Mouse (Mus musculus): ENCODE measurements around the gene Zw10. TPM values are rescaled to one million over a fixed set of nuclear protein-coding genes. Genes with fewer than 3 reads are reported as not detected.
A peak's percentile ranks its signal among the peaks of the same experiment; 100 is the strongest.

The Zw10 gene
- polyA plus RNA-seq (2015; fragmentation: Nextera tagmentation; extraction: Ambion mirVana), result 25.7 and 26.7 TPM in 2 replicates

- Histone ChIP-seq H3K4me3 (peak within 1 kb of the TSS; percentile 91), H3K27me3 (replicated peaks) (no peaks in the 10 kb centered on the region), H3K9me3 (no peaks in the 10 kb centered on the region), H3K4me2 (peak within 1 kb of the TSS; percentile 64), H3K27ac (peak within 1 kb of the TSS; percentile 77), H3K4me1 (peaks cover 13% of the 10 kb centered on the region), H3K9ac (peak within 1 kb of the TSS; percentile 82), H3K36me3 (replicated peaks) (peaks cover 5% of the 10 kb centered on the region; the same call in 1 of the 2 replicates)
- peak; percentile 99 for ATAC-seq (replicated peaks)
- under 1% methylated on average over 53 of the region's 53 CpGs for WGBS
Observed at GRCm38 (mm10) chr9:49055333-49056205, at the start of gene Zw10. Zw10 (plus strand) TSS chr9:49055613.

- ATAC-seq (replicated peaks), result no peak
- WGBS, result 87% methylated on average over 7 of the region's 7 CpGs
- H3K4me1 ChIP-seq, result no peaks in the 10 kb centered on the region
- H3K27me3 ChIP-seq (replicated peaks), result no peaks in the 10 kb centered on the region
- H3K27ac ChIP-seq, result no peak overlapping the region
- H3K36me3 ChIP-seq (replicated peaks), result peaks cover 32% of the 10 kb centered on the region
- H3K4me2 ChIP-seq, result no peak overlapping the region
- H3K4me3 ChIP-seq, result no peak overlapping the region
- H3K9ac ChIP-seq, result no peak overlapping the region
- H3K9me3 ChIP-seq, result no peaks in the 10 kb centered on the region
Observed at GRCm38 (mm10) chr9:49015824-49016223, 39.6 kb upstream of the Zw10 start.

- Histone ChIP-seq H3K27me3 (replicated peaks) (no peaks in the 10 kb centered on the region), H3K36me3 (replicated peaks) (peaks cover 4% of the 10 kb centered on the region), H3K27ac (no peak overlapping the region), H3K9me3 (no peaks in the 10 kb centered on the region), H3K4me2 (no peak overlapping the region), H3K4me1 (no peaks in the 10 kb centered on the region), H3K9ac (no peak overlapping the region), H3K4me3 (no peak overlapping the region)
- 98% methylated on average over 5 of the region's 5 CpGs for WGBS
- no peak for ATAC-seq (replicated peaks)
Observed at GRCm38 (mm10) chr9:49021289-49021688, 34.1 kb upstream of the Zw10 start.

GRCm38 (mm10) chr9:49023956-49024355 is 31.5 kb upstream of the Zw10 start:
- H3K27me3 ChIP-seq (replicated peaks), result no peaks in the 10 kb centered on the region
- H3K9me3 ChIP-seq, result no peaks in the 10 kb centered on the region
- H3K4me1 ChIP-seq, result no peaks in the 10 kb centered on the region
- 83% methylated on average over 5 of the region's 5 CpGs for WGBS
- no peak overlapping the region for H3K4me2 ChIP-seq
- no peak overlapping the region for H3K4me3 ChIP-seq
- no peak overlapping the region for H3K9ac ChIP-seq
- ATAC-seq (replicated peaks), result no peak
- peaks cover 9% of the 10 kb centered on the region; the same call in 1 of the 2 replicates for H3K36me3 ChIP-seq (replicated peaks)
- H3K27ac ChIP-seq, result no peak overlapping the region

GRCm38 (mm10) chr9:49024529-49024928 is 30.9 kb upstream of the Zw10 start:
- H3K36me3 ChIP-seq (replicated peaks), result peaks cover 9% of the 10 kb centered on the region; the same call in 1 of the 2 replicates
- H3K27me3 ChIP-seq (replicated peaks), result no peaks in the 10 kb centered on the region
- WGBS, result 92% methylated on average over 2 of the region's 2 CpGs
- no peaks in the 10 kb centered on the region for H3K9me3 ChIP-seq
- H3K4me3 ChIP-seq, result no peak overlapping the region
- ATAC-seq (replicated peaks), result no peak
- H3K9ac ChIP-seq, result no peak overlapping the region
- no peak overlapping the region for H3K4me2 ChIP-seq
- no peak overlapping the region for H3K27ac ChIP-seq
- no peaks in the 10 kb centered on the region for H3K4me1 ChIP-seq

GRCm38 (mm10) chr9:49034764-49035163 is 20.6 kb upstream of the Zw10 start:
- Histone ChIP-seq H3K27me3 (replicated peaks) (no peaks in the 10 kb centered on the region), H3K4me2 (no peak overlapping the region), H3K4me1 (no peaks in the 10 kb centered on the region), H3K36me3 (replicated peaks) (peaks cover 27% of the 10 kb centered on the region), H3K4me3 (no peak overlapping the region), H3K9me3 (no peaks in the 10 kb centered on the region), H3K27ac (no peak overlapping the region), H3K9ac (no peak overlapping the region)
- 94% methylated on average over 4 of the region's 4 CpGs for WGBS
- no peak for ATAC-seq (replicated peaks)

GRCm38 (mm10) chr9:49050901-49051300 is 4.5 kb upstream of the Zw10 start:
- 78% methylated on average over 5 of the region's 5 CpGs for WGBS

GRCm38 (mm10) chr9:49051349-49051748 is 4.1 kb upstream of the Zw10 start:
- no peak overlapping the region for H3K4me2 ChIP-seq
- H3K36me3 ChIP-seq (replicated peaks), result no peaks in the 10 kb centered on the region
- H3K9ac ChIP-seq, result no peak overlapping the region
- H3K4me3 ChIP-seq, result no peak overlapping the region
- no peak for ATAC-seq (replicated peaks)
- H3K27me3 ChIP-seq (replicated peaks), result no peaks in the 10 kb centered on the region
- H3K9me3 ChIP-seq, result no peaks in the 10 kb centered on the region
- no peak overlapping the region for H3K27ac ChIP-seq
- peaks cover 9% of the 10 kb centered on the region for H3K4me1 ChIP-seq
- WGBS, result 12% methylated on average over 5 of the region's 5 CpGs

More at GRCm38 (mm10) chr9:49050901-49051300, 4.5 kb upstream of the Zw10 start:
- H3K27ac ChIP-seq, result no peak overlapping the region
- H3K4me3 ChIP-seq, result no peak overlapping the region
- no peak overlapping the region for H3K9ac ChIP-seq
- no peak for ATAC-seq (replicated peaks)
- no peak overlapping the region for H3K4me2 ChIP-seq
- H3K4me1 ChIP-seq, result peaks cover 5% of the 10 kb centered on the region; the same call in 1 of the 2 replicates
- no peaks in the 10 kb centered on the region for H3K9me3 ChIP-seq
- H3K27me3 ChIP-seq (replicated peaks), result no peaks in the 10 kb centered on the region
- H3K36me3 ChIP-seq (replicated peaks), result no peaks in the 10 kb centered on the region

GRCm38 (mm10) chr9:49054028-49054427 is 1.4 kb upstream of the Zw10 start:
- 0 out of 2 replicates have a peak, but pooled peaks cover 2% of the 10 kb centered on the region for H3K36me3 ChIP-seq (replicated peaks)
- H3K9ac ChIP-seq, result no peak overlapping the region
- H3K27ac ChIP-seq, result no peak overlapping the region
- peaks cover 13% of the 10 kb centered on the region for H3K4me1 ChIP-seq
- H3K9me3 ChIP-seq, result no peaks in the 10 kb centered on the region
- H3K27me3 ChIP-seq (replicated peaks), result no peaks in the 10 kb centered on the region
- no peak for ATAC-seq (replicated peaks)
- H3K4me3 ChIP-seq, result no peak overlapping the region
- 88% methylated on average over 3 of the region's 3 CpGs for WGBS
- H3K4me2 ChIP-seq, result no peak overlapping the region

- Histone ChIP-seq H3K36me3 (replicated peaks) (peaks cover 22% of the 10 kb centered on the region; the same call in 1 of the 2 replicates), H3K9me3 (no peaks in the 10 kb centered on the region), H3K4me3 (no peak overlapping the region), H3K9ac (no peak overlapping the region), H3K4me1 (no peaks in the 10 kb centered on the region), H3K4me2 (no peak overlapping the region), H3K27ac (no peak overlapping the region), H3K27me3 (replicated peaks) (no peaks in the 10 kb centered on the region)
- WGBS, result 90% methylated on average over 3 of the region's 3 CpGs
- no peak for ATAC-seq (replicated peaks)
Observed at GRCm38 (mm10) chr9:49076847-49077246, 21.4 kb downstream of the Zw10 start.

GRCm38 (mm10) chr9:49081107-49081506 is 25.7 kb downstream of the Zw10 start, which contains the start of gene Tmprss5:
Tmprss5 (plus strand) TSS chr9:49081260.
- WGBS, result 56% methylated on average over 5 of the region's 5 CpGs
- no peak for ATAC-seq (replicated peaks)

GRCm38 (mm10) chr9:49081561-49081960 is 26.1 kb downstream of the Zw10 start:
- Histone ChIP-seq H3K27me3 (replicated peaks) (no peaks in the 10 kb centered on the region), H3K36me3 (replicated peaks) (0 out of 2 replicates have a peak, but pooled peaks cover 10% of the 10 kb centered on the region), H3K4me3 (no peak overlapping the region), H3K9ac (no peak overlapping the region), H3K4me2 (no peak overlapping the region), H3K27ac (no peak overlapping the region), H3K9me3 (no peaks in the 10 kb centered on the region), H3K4me1 (no peaks in the 10 kb centered on the region)
- ATAC-seq (replicated peaks), result no peak
- 5% methylated on average over 4 of the region's 4 CpGs for WGBS

More at GRCm38 (mm10) chr9:49081107-49081506, 25.7 kb downstream of the Zw10 start, which contains the start of gene Tmprss5:
- Histone ChIP-seq H3K27ac (no peak within 1 kb of the TSS), H3K4me3 (no peak within 1 kb of the TSS), H3K27me3 (replicated peaks) (no peaks in the 10 kb centered on the region), H3K4me2 (no peak within 1 kb of the TSS), H3K9ac (no peak within 1 kb of the TSS), H3K9me3 (no peaks in the 10 kb centered on the region), H3K4me1 (no peaks in the 10 kb centered on the region), H3K36me3 (replicated peaks) (0 out of 2 replicates have a peak, but pooled peaks cover 10% of the 10 kb centered on the region)

Measured in midbrain, embryonic 15.5 days (tissue).